Mouse (Mus musculus) erythroid progenitor cell, adult 5-6 weeks (primary cell): ENCODE measurements around the gene Mre11a. TPM values are rescaled to one million over a fixed set of nuclear protein-coding genes. Genes with fewer than 3 reads are reported as not detected.
A peak's percentile ranks its signal among the peaks of the same experiment; 100 is the strongest.

ENCODE experiments used
- ATAC-seq: replicated peaks from 2 replicates; pipeline ENCODE4 v1.8.0; 2016; ENCODE audit warnings: moderate number of reproducible peaks, mild to moderate bottlenecking, moderate TSS enrichment, inconsistent platforms; ENCODE audit not compliant: poor library complexity, low FRiP score, severe bottlenecking
- total RNA-seq, 2 experiments: library from RNA; stranded (forward) in 1 of 2; stranded (reverse) in 1 of 2; fragments of 150-400 nt in 1 of 2; fragments of 186-747, 209-891 nt in 1 of 2; gene quantifications; 2 replicates each; pipeline versions ENCODE4 v1.2.3 to v1.2.4; 2015 to 2017; ENCODE audit warnings: low replicate concordance in 2 of 2

Mre11a gene
- total RNA-seq (2015; ENCODE audit: low replicate concordance) (10.9 and 20.5 TPM in 2 replicates), total RNA-seq (2017; ENCODE audit: low replicate concordance) (27.0 and 38.1 TPM in 2 replicates)

GRCm38 (mm10) chr9:14784039-14785002, at the start of gene Mre11a, which contains the start of gene Ankrd49:
Mre11a (plus strand) TSS chr9:14784654.
Ankrd49 (minus strand) TSS chr9:14784856.
- peak; percentile 98 for ATAC-seq

- ATAC-seq, result no peak
Measured at GRCm38 (mm10) chr9:14739498-14740150, 44.8 kb upstream of the Mre11a start.

DNA sequence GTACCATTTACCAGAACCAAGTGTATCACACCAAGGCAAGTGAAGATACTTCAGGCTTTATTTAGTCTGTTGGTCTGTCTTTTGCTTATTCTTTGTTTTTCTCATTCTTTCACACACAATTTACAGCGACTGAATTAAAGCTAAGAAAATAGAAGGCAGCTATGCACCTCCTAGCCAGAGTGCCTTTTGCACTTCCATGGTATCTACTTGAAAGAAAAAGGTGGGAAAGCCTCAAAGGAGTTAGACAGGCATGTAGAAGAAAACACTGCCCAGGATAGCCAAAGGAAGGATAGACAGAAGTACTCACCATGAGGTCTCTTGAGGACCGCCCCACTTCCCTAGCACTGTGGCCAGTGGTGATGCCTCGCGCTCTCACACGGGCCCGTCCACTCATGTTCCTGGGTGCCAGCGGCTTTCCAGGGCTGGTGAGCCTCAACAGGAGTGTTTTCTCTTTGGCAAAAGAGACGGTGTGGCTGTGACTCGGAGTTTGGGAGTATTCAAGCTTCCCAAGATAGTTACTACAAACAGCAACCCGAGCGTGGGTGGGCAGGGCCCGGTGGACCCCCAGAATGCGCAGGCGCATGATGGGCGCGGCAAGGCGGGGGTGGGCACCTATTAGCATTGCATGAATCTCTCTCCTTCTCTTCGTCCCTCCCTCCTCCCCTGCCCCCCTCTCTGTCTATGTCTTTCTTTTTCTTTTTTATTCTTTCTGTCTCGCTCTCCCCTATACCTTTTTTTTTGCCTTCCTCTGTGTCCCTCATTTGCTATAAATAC, 44.1 kb upstream of the Mre11a start, which contains the start of gene Piwil4:
Gene Piwil4, minus strand, starts transcription at position 583 of the 774 bp plus-strand sequence.
- ATAC-seq, result no peak

- ATAC-seq, result no peak
Measured at GRCm38 (mm10) chr9:14750901-14751502, 33.5 kb upstream of the Mre11a start.

DNA sequence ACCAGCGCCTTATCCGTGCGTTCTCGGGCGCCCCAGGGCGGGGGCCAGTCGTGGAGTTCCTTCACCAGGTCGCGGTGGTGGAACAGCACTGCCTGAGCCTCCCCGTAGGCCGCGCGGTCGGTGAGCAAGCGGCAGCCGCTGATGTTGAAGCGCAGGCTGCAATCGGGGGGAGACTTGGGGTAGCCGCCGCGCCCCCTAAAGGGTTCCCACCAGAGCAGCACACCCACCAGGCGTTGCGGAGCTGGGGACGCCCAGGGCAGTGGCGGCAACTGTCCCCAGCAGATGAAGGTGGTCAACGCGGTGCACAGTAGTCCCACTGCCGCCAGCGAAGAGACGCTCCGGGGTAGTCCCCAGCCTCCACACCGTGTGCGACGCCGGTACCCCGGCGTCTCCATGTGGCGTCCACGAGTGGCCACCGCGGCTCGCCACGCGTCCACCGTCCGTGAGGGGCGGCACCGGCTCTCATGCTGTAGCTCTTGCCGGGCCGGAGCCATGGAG, 32.9 kb upstream of the Mre11a start:
- ATAC-seq, result no peak

DNA sequence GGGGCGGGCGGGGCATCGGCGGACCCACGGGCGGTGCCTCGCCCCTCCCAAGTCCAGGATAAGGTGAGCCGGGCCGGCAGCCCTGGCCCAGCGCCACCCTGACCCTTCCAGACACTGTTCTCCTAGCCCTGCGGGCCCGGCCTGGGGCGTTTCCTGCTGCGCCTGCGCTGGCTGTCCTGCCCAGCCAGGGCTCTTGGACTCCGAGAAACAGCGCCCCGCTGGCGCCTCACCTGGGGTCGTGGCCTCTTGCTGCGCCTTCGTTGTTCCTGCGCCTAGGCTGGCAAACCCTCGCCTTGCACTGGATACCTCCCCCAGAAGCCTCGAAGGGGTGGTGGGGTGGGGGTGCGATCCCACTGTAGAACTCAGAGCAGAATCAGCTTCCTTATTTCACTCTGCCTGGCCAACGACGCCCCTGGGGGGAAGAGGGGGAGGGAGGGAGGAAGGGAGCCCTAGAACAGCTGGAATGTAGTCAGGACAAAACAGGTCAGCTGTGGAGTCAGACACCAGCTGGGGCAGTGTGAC, 32.4 kb upstream of the Mre11a start, which contains the start of gene Fut4:
Gene Fut4, minus strand, starts transcription at position 393 of the 522 bp plus-strand sequence.
- ATAC-seq, result no peak

DNA sequence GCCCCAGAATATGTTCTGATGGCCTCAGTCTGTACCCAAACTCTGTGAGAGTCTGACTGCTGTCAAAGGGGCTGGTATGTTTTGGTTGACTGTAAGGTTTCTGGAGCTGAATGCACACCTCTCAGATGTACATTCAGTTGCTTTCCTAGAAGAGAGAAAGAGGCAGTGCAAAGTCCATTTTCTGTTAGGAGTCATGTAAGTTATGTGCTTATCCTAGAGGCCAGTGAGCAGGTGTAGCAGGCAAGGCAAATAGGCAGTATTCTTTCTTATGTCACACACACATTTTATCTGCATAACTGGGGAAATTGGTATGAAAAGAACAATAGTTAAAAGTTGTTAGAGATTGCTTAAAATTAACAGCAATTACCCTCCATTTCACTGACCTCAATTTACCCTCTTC, 30.5 kb upstream of the Mre11a start:
- no peak for ATAC-seq

DNA sequence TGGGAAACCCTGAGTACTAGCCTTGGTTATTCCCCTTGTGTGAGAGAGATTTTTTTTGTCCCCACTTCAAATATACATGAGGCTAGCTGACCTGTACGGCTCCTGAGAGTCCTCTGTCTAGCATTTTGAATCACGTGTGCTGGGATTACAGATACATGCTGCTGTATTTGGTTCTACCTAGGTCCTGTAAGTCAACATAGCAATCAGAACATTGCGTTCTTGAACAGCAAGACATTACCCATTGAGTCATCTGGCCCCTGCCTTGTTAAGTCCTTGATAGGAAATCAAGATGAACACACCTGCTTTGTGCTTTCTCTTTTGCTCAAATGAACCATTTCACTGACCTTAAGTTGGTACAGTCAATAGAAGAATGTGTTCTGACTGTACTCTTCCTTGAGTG, 30.0 kb upstream of the Mre11a start:
- ATAC-seq, result no peak

- ATAC-seq, result no peak
Measured at GRCm38 (mm10) chr9:14758590-14758989, 25.9 kb upstream of the Mre11a start.

DNA sequence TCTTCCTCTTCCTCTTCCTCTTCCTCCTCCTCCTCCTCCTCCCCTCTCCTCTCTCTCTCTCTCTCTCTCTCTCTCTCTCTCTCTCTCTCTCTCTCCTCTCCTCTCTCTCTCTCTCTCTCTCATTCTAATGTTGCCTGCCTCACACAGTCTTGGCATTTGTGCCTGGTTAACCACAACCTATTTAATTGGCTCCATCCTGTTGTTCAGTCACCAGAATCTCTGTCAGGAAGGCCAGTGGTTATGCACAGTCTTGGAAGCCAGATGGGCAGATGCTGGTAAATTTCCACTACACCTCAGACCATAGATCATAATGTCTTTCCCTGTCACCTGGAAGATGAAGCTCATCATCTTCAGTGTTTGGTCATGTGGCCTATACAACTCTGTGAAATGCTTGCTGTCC, 25.2 kb upstream of the Mre11a start:
- ATAC-seq, result no peak

GRCm38 (mm10) chr9:14764765-14765164, 19.7 kb upstream of the Mre11a start:
- no peak for ATAC-seq

GRCm38 (mm10) chr9:14769811-14770210, 14.6 kb upstream of the Mre11a start:
- no peak for ATAC-seq

- ATAC-seq, result no peak
Measured at GRCm38 (mm10) chr9:14770803-14771471, 13.5 kb upstream of the Mre11a start, which contains the start of gene 1700012B09Rik. 1700012B09Rik (minus strand) TSS chr9:14771030.

DNA sequence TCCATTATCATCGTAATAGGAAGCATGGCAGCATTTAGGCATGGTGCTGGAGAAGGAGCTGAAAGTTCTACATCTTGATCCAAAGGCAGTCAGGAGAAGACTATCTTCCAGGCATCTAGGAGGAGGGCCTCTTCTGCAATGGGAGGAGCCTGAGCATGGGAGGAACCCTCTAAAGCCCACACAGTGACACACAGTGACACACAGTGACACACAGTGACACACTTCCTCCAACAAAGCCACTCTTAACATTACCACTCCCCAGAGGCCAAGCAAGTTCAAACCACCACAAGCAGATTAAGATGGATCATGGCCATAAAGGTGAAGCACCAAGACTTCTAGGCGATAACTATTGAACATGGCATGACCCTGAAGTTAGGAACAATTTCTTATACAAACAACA, 12.4 kb upstream of the Mre11a start:
- no peak for ATAC-seq

- no peak for ATAC-seq
Measured at GRCm38 (mm10) chr9:14773813-14774212, 10.6 kb upstream of the Mre11a start.

GRCm38 (mm10) chr9:14778341-14778740, 6.1 kb upstream of the Mre11a start:
- no peak for ATAC-seq

GRCm38 (mm10) chr9:14787356-14787755, 2.9 kb downstream of the Mre11a start:
- no peak for ATAC-seq

- ATAC-seq, result no peak
Measured at GRCm38 (mm10) chr9:14805714-14806113, 21.3 kb downstream of the Mre11a start.
